Mouse (Mus musculus) limb, embryonic 10.5 days (tissue): ENCODE results near the gene 2410131K14Rik. TPM values are rescaled to one million over a fixed set of nuclear protein-coding genes. Genes with fewer than 3 reads are reported as not detected.

Source experiments
- DNase-seq: peaks from one replicate; pipeline ENCODE4 v3.0.0-alpha.2; 2017; ENCODE audit warnings: low spot score
- H3K27ac ChIP-seq: fragments of 300-500 bp; sonication (generic); 2 replicates; pipeline ENCODE4 v1.5.1; 2016; ENCODE audit warnings: mild to moderate bottlenecking
- H3K27me3 ChIP-seq: fragments of 300-500 bp; sonication (generic); 2 replicates; pipeline ENCODE4 v1.6.1; 2016; ENCODE audit warnings: low read depth, mild to moderate bottlenecking; ENCODE audit not compliant: poor library complexity, severe bottlenecking
- H3K36me3 ChIP-seq: fragments of 300-500 bp; sonication (generic); 2 replicates; pipeline ENCODE4 v1.6.1; 2016; ENCODE audit warnings: mild to moderate bottlenecking, moderate library complexity
- H3K4me1 ChIP-seq: fragments of 300-500 bp; sonication (generic); 2 replicates; pipeline ENCODE4 v1.6.1; 2016
- H3K4me3 ChIP-seq: fragments of 300-500 bp; sonication (generic); 2 replicates; pipeline ENCODE4 v1.5.1; 2016; ENCODE audit warnings: mild to moderate bottlenecking, moderate library complexity
- H3K9me3 ChIP-seq: fragments of 300-500 bp; sonication (generic); replicated peaks from 2 replicates; pipeline ENCODE4 v1.6.1; 2016; ENCODE audit warnings: mild to moderate bottlenecking
- WGBS: fragments of 180-500 bp; shearing (Covaris S2); methylation state at CpG from one replicate; pipeline ENCODE4 v1.1.7; 2016; 5-methylcytosine and 5-hydroxymethylcytosine counted together
- polyA plus RNA-seq: library from polyadenylated mRNA; unstranded; fragments of >200 nt; fragmentation: Nextera tagmentation; extraction: Ambion mirVana; gene quantifications from 2 replicates; pipeline ENCODE4 v1.2.1, GENCODE M21; 2016

2410131K14Rik gene
- polyA plus RNA-seq: 13.7 and 14.3 TPM in 2 replicates

GRCm38 (mm10) chr5:118244606-118245443 is at the start of gene 2410131K14Rik, which contains the start of gene Rnft2:
Gene 2410131K14Rik, plus strand, starts transcription at chr5:118245227.
Gene Rnft2, minus strand, starts transcription at chr5:118245116.
- no peaks in the 10 kb centered on the region for H3K9me3 ChIP-seq
- peak within 1 kb of the TSS; percentile 70 for H3K4me3 ChIP-seq
- peak; percentile 100 for DNase-seq
- no peaks in the 10 kb centered on the region for H3K27me3 ChIP-seq
- peak within 1 kb of the TSS; percentile 88 for H3K27ac ChIP-seq
- H3K36me3 ChIP-seq: peaks cover 49% of the 10 kb centered on the region
- peaks cover 37% of the 10 kb centered on the region for H3K4me1 ChIP-seq
- WGBS: under 1% methylated on average over 68 of the region's 68 CpGs

- H3K27me3 ChIP-seq: peaks cover 45% of the 10 kb centered on the region
- no peak overlapping the region for H3K27ac ChIP-seq
- H3K36me3 ChIP-seq: peaks cover 4% of the 10 kb centered on the region; the same call in 1 of the 2 replicates
- DNase-seq: no peak
- H3K4me1 ChIP-seq: peaks cover 21% of the 10 kb centered on the region
- H3K4me3 ChIP-seq: no peak overlapping the region
- WGBS: 73% methylated on average over 13 of the region's 13 CpGs
- no peaks in the 10 kb centered on the region for H3K9me3 ChIP-seq
Observed at GRCm38 (mm10) chr5:118197421-118197820, 47.6 kb upstream of the 2410131K14Rik start.

- WGBS: 69% methylated on average over 5 of the region's 5 CpGs
- no peak for DNase-seq
- H3K9me3 ChIP-seq: no peaks in the 10 kb centered on the region
- peaks cover 23% of the 10 kb centered on the region for H3K27me3 ChIP-seq
- peaks cover 22% of the 10 kb centered on the region for H3K4me1 ChIP-seq
- H3K27ac ChIP-seq: no peak overlapping the region
- no peak overlapping the region for H3K4me3 ChIP-seq
- H3K36me3 ChIP-seq: peaks cover 4% of the 10 kb centered on the region; the same call in 1 of the 2 replicates
Observed at GRCm38 (mm10) chr5:118199670-118200069, 45.4 kb upstream of the 2410131K14Rik start.

GRCm38 (mm10) chr5:118204675-118205440 is 40.2 kb upstream of the 2410131K14Rik start:
- H3K4me1 ChIP-seq: peaks cover 42% of the 10 kb centered on the region
- H3K4me3 ChIP-seq: no peak overlapping the region
- DNase-seq: no peak
- H3K27me3 ChIP-seq: peaks cover 22% of the 10 kb centered on the region
- no peak overlapping the region for H3K27ac ChIP-seq
- no peaks in the 10 kb centered on the region for H3K9me3 ChIP-seq
- peaks cover 4% of the 10 kb centered on the region; the same call in 1 of the 2 replicates for H3K36me3 ChIP-seq
- 52% methylated on average over 16 of the region's 16 CpGs for WGBS

- Histone ChIP-seq H3K9me3 (no peaks in the 10 kb centered on the region), H3K27me3 (peaks cover 18% of the 10 kb centered on the region), H3K4me1 (peaks cover 44% of the 10 kb centered on the region), H3K27ac (no peak overlapping the region), H3K36me3 (peaks cover 4% of the 10 kb centered on the region; the same call in 1 of the 2 replicates), H3K4me3 (no peak overlapping the region)
- WGBS: 69% methylated on average over 8 of the region's 8 CpGs
- DNase-seq: no peak
Observed at GRCm38 (mm10) chr5:118205852-118206251, 39.2 kb upstream of the 2410131K14Rik start.

GRCm38 (mm10) chr5:118214012-118214411 is 31.0 kb upstream of the 2410131K14Rik start:
- no peak for DNase-seq
- H3K9me3 ChIP-seq: no peaks in the 10 kb centered on the region
- H3K27ac ChIP-seq: peak overlapping the region; percentile 37; the same call in 1 of the 2 replicates
- peaks cover 16% of the 10 kb centered on the region for H3K36me3 ChIP-seq
- H3K4me1 ChIP-seq: peaks cover 31% of the 10 kb centered on the region
- H3K4me3 ChIP-seq: peak overlapping the region; percentile 50
- 38% methylated on average over 5 of the region's 5 CpGs for WGBS
- no peaks in the 10 kb centered on the region for H3K27me3 ChIP-seq

- DNase-seq: peak; percentile 77
- WGBS: 10% methylated on average over 24 of the region's 24 CpGs
- Histone ChIP-seq H3K4me1 (peaks cover 27% of the 10 kb centered on the region), H3K27me3 (no peaks in the 10 kb centered on the region), H3K36me3 (peaks cover 16% of the 10 kb centered on the region), H3K9me3 (no peaks in the 10 kb centered on the region), H3K4me3 (peak overlapping the region; percentile 50), H3K27ac (peak overlapping the region; percentile 37; the same call in 1 of the 2 replicates)
Observed at GRCm38 (mm10) chr5:118214418-118215154, 30.4 kb upstream of the 2410131K14Rik start.

GRCm38 (mm10) chr5:118217410-118217809 is 27.6 kb upstream of the 2410131K14Rik start:
- 80% methylated on average over 6 of the region's 6 CpGs for WGBS
- no peaks in the 10 kb centered on the region for H3K27me3 ChIP-seq
- no peak overlapping the region for H3K4me3 ChIP-seq
- no peak overlapping the region for H3K27ac ChIP-seq
- peaks cover 19% of the 10 kb centered on the region for H3K4me1 ChIP-seq
- H3K36me3 ChIP-seq: peaks cover 26% of the 10 kb centered on the region
- no peak for DNase-seq
- H3K9me3 ChIP-seq: no peaks in the 10 kb centered on the region

GRCm38 (mm10) chr5:118223142-118223757 is 21.8 kb upstream of the 2410131K14Rik start:
- Histone ChIP-seq H3K27ac (no peak overlapping the region), H3K36me3 (peaks cover 28% of the 10 kb centered on the region), H3K4me1 (no peaks in the 10 kb centered on the region), H3K27me3 (no peaks in the 10 kb centered on the region), H3K4me3 (no peak overlapping the region), H3K9me3 (no peaks in the 10 kb centered on the region)
- no peak for DNase-seq
- WGBS: 43% methylated on average over 9 of the region's 9 CpGs

- Histone ChIP-seq H3K27me3 (no peaks in the 10 kb centered on the region), H3K9me3 (no peaks in the 10 kb centered on the region), H3K4me3 (no peak overlapping the region), H3K36me3 (peaks cover 39% of the 10 kb centered on the region), H3K27ac (no peak overlapping the region), H3K4me1 (no peaks in the 10 kb centered on the region)
- 93% methylated on average over 13 of the region's 13 CpGs for WGBS
- DNase-seq: no peak
Observed at GRCm38 (mm10) chr5:118230071-118230611, 14.9 kb upstream of the 2410131K14Rik start.

- H3K4me3 ChIP-seq: no peak overlapping the region
- H3K36me3 ChIP-seq: peaks cover 46% of the 10 kb centered on the region
- no peaks in the 10 kb centered on the region for H3K27me3 ChIP-seq
- H3K27ac ChIP-seq: no peak overlapping the region
- WGBS: 85% methylated on average over 12 of the region's 12 CpGs
- no peak for DNase-seq
- H3K4me1 ChIP-seq: no peaks in the 10 kb centered on the region
- H3K9me3 ChIP-seq: no peaks in the 10 kb centered on the region
Observed at GRCm38 (mm10) chr5:118236891-118237290, 8.1 kb upstream of the 2410131K14Rik start.

GRCm38 (mm10) chr5:118239671-118240070 is 5.4 kb upstream of the 2410131K14Rik start:
- Histone ChIP-seq H3K27me3 (no peaks in the 10 kb centered on the region), H3K4me3 (no peak overlapping the region), H3K9me3 (no peaks in the 10 kb centered on the region), H3K4me1 (peaks cover 7% of the 10 kb centered on the region), H3K27ac (no peak overlapping the region), H3K36me3 (peaks cover 43% of the 10 kb centered on the region)
- 93% methylated on average over 12 of the region's 12 CpGs for WGBS
- no peak for DNase-seq
